Mouse (Mus musculus) lung, embryonic 15.5 days (tissue): ENCODE data around the gene Srgap1. TPM values are rescaled to one million over a fixed set of nuclear protein-coding genes. Genes with fewer than 3 reads are reported as not detected.

ENCODE experiments used
- ATAC-seq: fragments of 200-750 bp; cut with Nextera tagmentation; 2 replicates; pipeline ENCODE4 v1.8.0; 2017; ENCODE audit warnings: moderate number of reproducible peaks, borderline replicate concordance; ENCODE audit not compliant: low FRiP score, low TSS enrichment; ENCODE audit errors: extremely low read depth
- H3K27ac ChIP-seq: fragments of 300-500 bp; sonication (generic); 2 replicates; pipeline ENCODE4 v1.5.1; 2015; ENCODE audit warnings: moderate library complexity, mild to moderate bottlenecking, inconsistent platforms
- H3K27me3 ChIP-seq: fragments of 300-500 bp; sonication (generic); 2 replicates; pipeline ENCODE4 v1.6.1; 2015; ENCODE audit warnings: inconsistent platforms
- H3K36me3 ChIP-seq: fragments of 300-500 bp; sonication (generic); 2 replicates; pipeline ENCODE4 v1.6.1; 2015; ENCODE audit warnings: inconsistent platforms
- H3K4me1 ChIP-seq: fragments of 300-500 bp; sonication (generic); 2 replicates; pipeline ENCODE4 v1.6.1; 2015; ENCODE audit warnings: inconsistent platforms
- H3K4me2 ChIP-seq: fragments of 300-500 bp; sonication (generic); 2 replicates; pipeline ENCODE4 v1.6.1; 2015; ENCODE audit warnings: inconsistent platforms, mild to moderate bottlenecking, moderate library complexity
- H3K4me3 ChIP-seq: fragments of 300-500 bp; sonication (generic); 2 replicates; pipeline ENCODE4 v1.5.1; 2015; ENCODE audit warnings: mild to moderate bottlenecking, inconsistent platforms
- H3K9ac ChIP-seq: fragments of 300-500 bp; sonication (generic); 2 replicates; pipeline ENCODE4 v1.6.1; 2015; ENCODE audit warnings: inconsistent platforms
- H3K9me3 ChIP-seq: fragments of 300-500 bp; sonication (generic); 2 replicates; pipeline ENCODE4 v1.6.1; 2016; ENCODE audit warnings: inconsistent platforms
- WGBS: fragments of 180-500 bp; shearing (Covaris S2); methylation state at CpG from one replicate; pipeline ENCODE4 v1.1.7; 2015; 5-methylcytosine and 5-hydroxymethylcytosine counted together
- polyA plus RNA-seq: library from polyadenylated mRNA; unstranded; fragments of >200 nt; fragmentation: Nextera tagmentation; extraction: Ambion mirVana; gene quantifications from 2 replicates; pipeline ENCODE4 v1.2.1, GENCODE M21; 2015

The Srgap1 gene
- polyA plus RNA-seq, 1 experiment from 2014 or later = 10.7 TPM

- no peak overlapping the region for H3K4me2 ChIP-seq
- no peak overlapping the region for H3K4me3 ChIP-seq
- H3K9ac ChIP-seq = no peak overlapping the region
- no peaks in the 10 kb centered on the region for H3K9me3 ChIP-seq
- peak overlapping the region; percentile 40; the same call in 1 of the 2 replicates for H3K27ac ChIP-seq
- no peaks in the 10 kb centered on the region for H3K27me3 ChIP-seq
- H3K4me1 ChIP-seq = peaks cover 44% of the 10 kb centered on the region
- no peaks in the 10 kb centered on the region for H3K36me3 ChIP-seq
- 70% methylated on average over 3 of the region's 3 CpGs for WGBS
- no peak for ATAC-seq
These were observed 30.5 kb downstream of the Srgap1 start for GRCm38 (mm10) chr10:122016631-122017030.

GRCm38 (mm10) chr10:122012321-122012720 lies 34.8 kb downstream of the Srgap1 start:
- no peak overlapping the region for H3K9ac ChIP-seq
- H3K27ac ChIP-seq = no peak overlapping the region
- no peak overlapping the region for H3K4me2 ChIP-seq
- 76% methylated on average over 6 of the region's 6 CpGs for WGBS
- H3K4me3 ChIP-seq = no peak overlapping the region
- H3K27me3 ChIP-seq = no peaks in the 10 kb centered on the region
- ATAC-seq = no peak
- H3K9me3 ChIP-seq = no peaks in the 10 kb centered on the region
- peaks cover 36% of the 10 kb centered on the region for H3K4me1 ChIP-seq
- H3K36me3 ChIP-seq = no peaks in the 10 kb centered on the region

DNA sequence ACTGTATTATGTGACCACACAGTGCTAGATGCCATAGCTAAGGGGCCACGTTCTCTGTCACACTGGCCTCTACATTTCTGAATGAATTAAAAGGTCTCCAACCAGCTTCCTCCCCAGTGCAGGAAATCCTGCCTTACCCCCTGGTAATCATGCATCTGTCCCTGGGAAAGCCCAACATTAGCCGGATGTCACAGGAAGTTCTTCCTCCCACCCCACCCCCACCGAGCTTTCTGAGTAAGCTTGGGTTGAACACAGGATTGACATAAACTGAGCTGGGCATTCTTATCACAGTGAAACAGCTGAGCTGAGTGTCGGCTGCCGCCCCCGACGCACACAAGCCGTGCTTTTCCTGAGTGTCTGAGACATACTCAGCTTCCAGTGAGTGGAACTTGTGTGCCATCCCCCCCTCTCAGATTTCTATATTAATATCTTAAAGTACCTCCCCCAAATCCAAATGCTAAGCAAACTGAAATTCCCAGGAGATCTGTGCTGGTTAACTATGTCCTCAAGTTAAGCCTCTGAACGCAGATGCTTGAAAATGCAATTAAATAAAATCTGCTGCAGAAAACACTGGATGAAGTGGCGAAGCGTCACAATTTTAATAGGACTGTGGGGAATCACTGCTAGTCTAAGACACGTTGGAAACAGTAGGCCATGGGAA lies 38.3 kb downstream of the Srgap1 start:
- H3K4me2 ChIP-seq = peak overlapping the region; percentile 11; the same call in 1 of the 2 replicates

GRCm38 (mm10) chr10:122008370-122008730 lies 38.8 kb downstream of the Srgap1 start:
- Histone ChIP-seq H3K9me3 (no peaks in the 10 kb centered on the region), H3K4me3 (no peak overlapping the region), H3K4me1 (peaks cover 54% of the 10 kb centered on the region), H3K27ac (peak overlapping the region; percentile 78), H3K36me3 (no peaks in the 10 kb centered on the region), H3K27me3 (no peaks in the 10 kb centered on the region), H3K4me2 (peak overlapping the region; percentile 11; the same call in 1 of the 2 replicates), H3K9ac (no peak overlapping the region)
- 29% methylated on average over 2 of the region's 2 CpGs for WGBS
- ATAC-seq = peak; percentile 33; the same call in 1 of the 2 replicates

More for the DNA sequence above, 38.3 kb downstream of the Srgap1 start:
- Histone ChIP-seq H3K27ac (peak overlapping the region; percentile 78), H3K27me3 (no peaks in the 10 kb centered on the region), H3K4me1 (peaks cover 54% of the 10 kb centered on the region), H3K36me3 (no peaks in the 10 kb centered on the region), H3K9me3 (no peaks in the 10 kb centered on the region), H3K9ac (no peak overlapping the region), H3K4me3 (no peak overlapping the region)
- 11% methylated on average over 12 of the region's 12 CpGs for WGBS
- ATAC-seq = peak; percentile 73

DNA sequence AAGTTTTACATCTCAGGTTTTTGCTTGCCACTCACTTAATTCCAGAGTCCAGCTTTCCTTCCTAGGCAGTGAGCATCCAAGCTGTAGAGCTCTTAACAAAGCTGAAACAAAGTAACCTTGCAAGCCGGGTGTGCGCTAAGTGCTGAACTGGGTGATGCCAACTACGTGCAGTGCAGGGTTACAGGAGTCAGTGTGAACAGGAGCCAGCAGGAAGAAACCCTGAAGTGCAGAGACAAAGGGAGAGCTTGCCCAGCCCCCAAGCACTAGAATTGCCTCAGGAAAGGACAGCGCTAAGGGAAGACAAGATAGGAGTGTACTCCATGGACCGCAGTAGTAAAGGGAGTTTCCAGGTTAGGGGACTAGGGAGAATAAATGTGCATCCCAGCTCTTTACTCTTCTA lies 40.5 kb downstream of the Srgap1 start:
- Histone ChIP-seq H3K4me2 (no peak overlapping the region), H3K9ac (no peak overlapping the region), H3K27me3 (no peaks in the 10 kb centered on the region), H3K4me1 (peaks cover 54% of the 10 kb centered on the region), H3K4me3 (no peak overlapping the region), H3K36me3 (no peaks in the 10 kb centered on the region), H3K9me3 (no peaks in the 10 kb centered on the region), H3K27ac (peak overlapping the region; percentile 78)
- ATAC-seq = no peak
- 51% methylated on average over 5 of the region's 5 CpGs for WGBS

DNA sequence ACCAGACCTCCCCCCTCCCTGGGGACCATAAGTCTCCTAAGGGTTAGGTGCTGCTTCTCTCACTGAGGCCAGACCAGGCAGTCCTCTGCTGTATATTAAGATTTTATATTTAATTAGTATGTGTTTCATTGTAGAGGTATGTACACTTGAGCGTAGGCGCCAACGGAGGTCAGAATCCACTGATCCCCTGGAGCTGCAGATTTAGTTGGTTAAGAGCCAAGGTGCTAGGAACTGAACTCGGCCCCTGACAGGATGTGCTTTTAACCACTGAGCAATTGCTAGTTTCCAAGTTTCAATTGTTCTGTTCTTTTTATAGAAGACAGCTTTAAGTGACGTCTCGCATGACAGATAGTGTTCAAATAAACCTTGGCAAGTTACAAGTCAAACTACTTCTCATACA lies 41.0 kb downstream of the Srgap1 start:
- Histone ChIP-seq H3K4me3 (no peak overlapping the region), H3K4me1 (peaks cover 54% of the 10 kb centered on the region), H3K9ac (no peak overlapping the region), H3K9me3 (no peaks in the 10 kb centered on the region), H3K4me2 (no peak overlapping the region), H3K27ac (peak overlapping the region; percentile 78), H3K27me3 (no peaks in the 10 kb centered on the region), H3K36me3 (no peaks in the 10 kb centered on the region)
- WGBS = 42% methylated on average over 6 of the region's 6 CpGs
- ATAC-seq = no peak

DNA sequence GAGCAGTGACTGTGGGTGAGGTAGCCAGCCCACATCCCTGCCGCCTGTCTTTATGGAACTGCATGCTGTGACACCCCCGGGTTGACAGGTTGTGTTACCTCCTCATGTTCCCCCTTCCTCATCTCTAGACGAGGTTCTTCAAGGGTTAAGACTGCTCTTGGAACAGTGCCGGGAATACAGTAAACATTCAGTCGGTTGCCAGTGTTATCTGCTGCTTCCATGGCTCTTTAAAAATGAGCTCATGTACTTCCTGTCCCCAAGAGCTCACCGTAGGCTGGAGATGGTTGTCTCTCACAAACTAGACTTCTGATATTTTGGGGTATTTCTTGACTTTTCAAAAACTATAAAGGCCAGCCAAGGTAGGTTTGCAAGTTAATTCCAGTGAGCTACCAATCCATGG lies 41.6 kb downstream of the Srgap1 start:
- no peaks in the 10 kb centered on the region for H3K36me3 ChIP-seq
- H3K27me3 ChIP-seq = no peaks in the 10 kb centered on the region
- H3K4me2 ChIP-seq = no peak overlapping the region; the same call in 1 of the 2 replicates
- no peak for ATAC-seq
- H3K4me1 ChIP-seq = peaks cover 55% of the 10 kb centered on the region
- H3K4me3 ChIP-seq = no peak overlapping the region
- no peaks in the 10 kb centered on the region for H3K9me3 ChIP-seq
- peak overlapping the region; percentile 78 for H3K27ac ChIP-seq
- WGBS = 6% methylated on average over 6 of the region's 6 CpGs
- no peak overlapping the region for H3K9ac ChIP-seq

- no peak; the same call in 1 of the 2 replicates for ATAC-seq
- Histone ChIP-seq H3K27ac (no peak overlapping the region), H3K36me3 (no peaks in the 10 kb centered on the region), H3K4me3 (no peak overlapping the region), H3K9me3 (no peaks in the 10 kb centered on the region), H3K4me2 (no peak overlapping the region), H3K9ac (no peak overlapping the region), H3K4me1 (peaks cover 41% of the 10 kb centered on the region), H3K27me3 (no peaks in the 10 kb centered on the region)
- WGBS = 53% methylated on average over 6 of the region's 6 CpGs
These were observed 44.2 kb downstream of the Srgap1 start for GRCm38 (mm10) chr10:122002930-122003329.

DNA sequence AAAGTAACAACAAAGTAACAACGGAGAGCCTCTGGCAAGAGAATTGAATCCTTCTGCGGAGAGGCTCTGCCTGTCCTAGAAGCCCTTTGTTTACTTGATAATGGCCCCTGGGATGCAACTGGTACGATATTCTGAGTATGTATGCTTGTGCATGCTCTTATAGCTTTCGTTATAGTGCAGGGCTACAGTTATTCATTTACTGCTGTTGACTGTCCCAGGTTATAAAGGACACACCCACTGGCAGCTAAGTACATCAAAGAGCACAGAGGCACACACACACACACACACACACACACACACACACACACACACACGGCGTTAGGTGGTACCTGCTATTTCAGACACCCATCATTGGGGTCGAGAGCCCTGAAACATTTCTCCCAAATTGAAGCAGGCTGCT lies 48.3 kb downstream of the Srgap1 start:
- Histone ChIP-seq H3K4me1 (peaks cover 11% of the 10 kb centered on the region), H3K4me3 (no peak overlapping the region), H3K9me3 (no peaks in the 10 kb centered on the region), H3K27me3 (no peaks in the 10 kb centered on the region), H3K9ac (no peak overlapping the region), H3K4me2 (no peak overlapping the region), H3K27ac (no peak overlapping the region), H3K36me3 (no peaks in the 10 kb centered on the region)
- ATAC-seq = no peak
- 56% methylated on average over 7 of the region's 7 CpGs for WGBS

GRCm38 (mm10) chr10:121996500-121996899 lies 50.6 kb downstream of the Srgap1 start:
- no peak overlapping the region for H3K9ac ChIP-seq
- peaks cover 21% of the 10 kb centered on the region for H3K4me1 ChIP-seq
- H3K36me3 ChIP-seq = no peaks in the 10 kb centered on the region
- H3K4me2 ChIP-seq = no peak overlapping the region
- no peaks in the 10 kb centered on the region for H3K9me3 ChIP-seq
- H3K27ac ChIP-seq = no peak overlapping the region
- no peak for ATAC-seq
- no peak overlapping the region for H3K4me3 ChIP-seq
- 77% methylated on average over 4 of the region's 4 CpGs for WGBS
- H3K27me3 ChIP-seq = no peaks in the 10 kb centered on the region

DNA sequence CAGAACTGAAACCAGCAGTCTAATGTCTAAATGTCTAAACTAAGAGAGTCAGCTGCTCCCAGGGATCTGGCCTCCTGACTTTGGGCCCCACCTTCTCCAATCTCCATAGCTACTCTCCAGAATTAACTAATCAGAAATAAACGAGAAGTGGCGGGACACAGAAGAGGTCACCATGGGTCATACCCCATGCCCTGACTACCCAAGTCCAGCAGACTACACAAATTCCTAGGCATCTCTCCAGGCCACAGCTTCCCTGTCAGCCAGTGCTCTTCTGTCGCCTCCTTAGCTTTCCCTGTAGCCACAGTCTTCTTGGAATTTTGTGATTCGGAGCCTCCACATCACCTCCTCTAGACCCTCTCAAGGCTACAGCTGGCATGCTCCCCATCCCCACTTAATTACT lies 51.7 kb downstream of the Srgap1 start:
- no peak overlapping the region for H3K27ac ChIP-seq
- H3K36me3 ChIP-seq = no peaks in the 10 kb centered on the region
- WGBS = 44% methylated on average over 4 of the region's 4 CpGs
- no peak overlapping the region for H3K4me3 ChIP-seq
- ATAC-seq = no peak
- H3K4me2 ChIP-seq = no peak overlapping the region
- H3K9ac ChIP-seq = no peak overlapping the region
- H3K9me3 ChIP-seq = no peaks in the 10 kb centered on the region
- H3K27me3 ChIP-seq = no peaks in the 10 kb centered on the region
- H3K4me1 ChIP-seq = peaks cover 17% of the 10 kb centered on the region

DNA sequence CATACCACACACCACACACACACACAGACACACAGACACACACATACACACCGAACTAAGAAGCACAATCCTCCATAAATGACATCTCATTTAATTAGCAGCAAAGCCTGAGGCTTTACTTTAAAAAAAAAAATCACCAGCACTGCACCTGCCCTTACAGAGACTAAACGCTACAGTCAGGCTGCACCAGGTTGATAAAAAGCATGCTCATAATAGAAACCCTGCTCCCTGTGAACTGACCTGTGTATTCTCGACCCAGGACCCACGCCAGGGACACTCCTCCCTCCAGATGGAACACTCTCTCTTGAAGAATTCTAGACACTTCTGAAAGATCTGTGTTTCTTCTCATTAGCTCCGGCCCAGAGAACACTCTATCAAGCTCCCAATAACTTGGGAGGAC lies 52.5 kb downstream of the Srgap1 start:
- Histone ChIP-seq H3K9ac (no peak overlapping the region), H3K27ac (no peak overlapping the region), H3K4me1 (peaks cover 12% of the 10 kb centered on the region), H3K36me3 (no peaks in the 10 kb centered on the region), H3K4me3 (no peak overlapping the region), H3K27me3 (no peaks in the 10 kb centered on the region), H3K9me3 (no peaks in the 10 kb centered on the region), H3K4me2 (no peak overlapping the region)
- 61% methylated on average over 5 of the region's 5 CpGs for WGBS
- no peak for ATAC-seq

DNA sequence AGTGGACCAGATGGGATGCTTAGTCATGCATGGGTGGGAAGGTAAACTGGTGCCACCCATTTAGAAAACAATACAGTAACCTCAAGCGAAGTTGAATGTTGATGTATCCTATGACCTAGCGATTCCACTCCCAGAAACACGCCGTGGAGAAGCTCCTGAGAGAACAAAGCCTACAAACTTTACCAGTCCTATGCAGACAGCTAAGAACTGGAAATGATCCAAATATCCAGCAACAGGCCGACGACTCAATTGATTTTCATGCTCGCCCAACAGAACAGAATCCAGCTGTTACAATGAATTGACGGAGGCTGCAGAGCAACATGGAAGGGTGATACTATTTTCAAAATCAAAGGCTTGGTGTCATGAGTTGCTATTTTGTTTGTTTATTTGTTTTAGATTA lies 54.5 kb downstream of the Srgap1 start:
- ATAC-seq = no peak
- H3K9ac ChIP-seq = no peak overlapping the region
- H3K4me3 ChIP-seq = no peak overlapping the region
- peaks cover 12% of the 10 kb centered on the region for H3K4me1 ChIP-seq
- H3K4me2 ChIP-seq = no peak overlapping the region
- H3K36me3 ChIP-seq = no peaks in the 10 kb centered on the region
- no peaks in the 10 kb centered on the region for H3K27me3 ChIP-seq
- 54% methylated on average over 8 of the region's 8 CpGs for WGBS
- H3K27ac ChIP-seq = no peak overlapping the region
- H3K9me3 ChIP-seq = no peaks in the 10 kb centered on the region
